Mouse (Mus musculus): Measurements from ENCODE around the gene Nmb. TPM values are rescaled to one million over a fixed set of nuclear protein-coding genes. Genes with fewer than 3 reads are reported as not detected.
A peak's percentile ranks its signal among the peaks of the same experiment; 100 is the strongest.

The Nmb gene
- polyA plus RNA-seq, 1 experiment: 2.6 TPM

GRCm38 (mm10) chr7:80889021-80889511 lies 15.8 kb downstream of the Nmb start:
- DNase-seq: no peak
- H3K4me1 ChIP-seq (ENCODE audit: control insufficient read depth, insufficient read depth, low read length): no peaks in the 10 kb centered on the region
- 53% methylated on average over 9 of the region's 9 CpGs for WGBS
- TF ChIP-seq POLR2A (IDR thresholded peaks at IDR 0.05; ENCODE audit: borderline replicate concordance, extremely low read depth, low read depth, low read length) (no peak), CTCF (IDR thresholded peaks at IDR 0.05; ENCODE audit: insufficient read depth, low read length) (no peak)
- H3K4me3 ChIP-seq (replicated peaks; ENCODE audit: extremely low read depth, low read depth, low read length): no peak overlapping the region

DNA sequence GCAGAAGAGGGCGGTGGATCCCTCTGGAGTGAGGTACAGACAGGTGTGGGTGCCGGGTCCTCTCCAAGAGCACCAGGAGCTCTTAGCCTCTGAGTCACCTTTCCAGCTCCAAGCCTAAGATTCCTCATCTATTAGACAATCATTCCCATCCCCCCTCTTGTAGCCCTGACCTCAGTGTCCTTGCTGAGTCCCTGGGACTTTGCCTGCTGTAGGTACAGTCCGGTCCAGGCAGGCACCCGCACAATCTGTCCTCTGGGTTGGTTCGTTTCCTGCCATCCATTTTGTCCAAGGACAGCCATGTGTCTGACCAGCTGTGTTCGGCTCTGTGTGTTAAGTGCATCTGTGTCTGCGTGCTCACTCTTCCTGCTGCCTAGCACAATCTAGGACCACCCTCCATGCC lies 16.3 kb downstream of the Nmb start:
- Histone ChIP-seq H3K4me1 (ENCODE audit: control insufficient read depth, insufficient read depth, low read length) (no peaks in the 10 kb centered on the region), H3K4me3 (replicated peaks; ENCODE audit: extremely low read depth, low read depth, low read length) (no peak overlapping the region)
- TF ChIP-seq POLR2A (IDR thresholded peaks at IDR 0.05; ENCODE audit: borderline replicate concordance, extremely low read depth, low read depth, low read length): no peak
- no peak for TF ChIP-seq CTCF (IDR thresholded peaks at IDR 0.05; ENCODE audit: insufficient read depth, low read length)
- WGBS: 78% methylated on average over 7 of the region's 7 CpGs
- no peak for DNase-seq

GRCm38 (mm10) chr7:80885666-80886065 lies 19.2 kb downstream of the Nmb start:
- TF ChIP-seq POLR2A (IDR thresholded peaks at IDR 0.05; ENCODE audit: borderline replicate concordance, extremely low read depth, low read depth, low read length) (no peak), CTCF (IDR thresholded peaks at IDR 0.05; ENCODE audit: insufficient read depth, low read length) (0 out of 2 replicates have a peak, but pooled peaks have one; percentile 18)
- Histone ChIP-seq H3K4me3 (replicated peaks; ENCODE audit: extremely low read depth, low read depth, low read length) (no peak overlapping the region), H3K4me1 (ENCODE audit: control insufficient read depth, insufficient read depth, low read length) (no peaks in the 10 kb centered on the region; the same call in 1 of the 2 replicates)
- WGBS: 13% methylated on average over 1 of the region's 1 CpGs
- no peak for DNase-seq

GRCm38 (mm10) chr7:80882830-80883505 lies 21.9 kb downstream of the Nmb start:
- WGBS: 16% methylated on average over 14 of the region's 14 CpGs
- TF ChIP-seq CTCF (IDR thresholded peaks at IDR 0.05; ENCODE audit: insufficient read depth, low read length): peak; percentile 26
- no peak for TF ChIP-seq POLR2A (IDR thresholded peaks at IDR 0.05; ENCODE audit: borderline replicate concordance, extremely low read depth, low read depth, low read length)
- H3K4me1 ChIP-seq (ENCODE audit: control insufficient read depth, insufficient read depth, low read length): no peaks in the 10 kb centered on the region; the same call in 1 of the 2 replicates
- peak overlapping the region; percentile 56 for H3K4me3 ChIP-seq (replicated peaks; ENCODE audit: extremely low read depth, low read depth, low read length)
- DNase-seq: peak; percentile 50

DNA sequence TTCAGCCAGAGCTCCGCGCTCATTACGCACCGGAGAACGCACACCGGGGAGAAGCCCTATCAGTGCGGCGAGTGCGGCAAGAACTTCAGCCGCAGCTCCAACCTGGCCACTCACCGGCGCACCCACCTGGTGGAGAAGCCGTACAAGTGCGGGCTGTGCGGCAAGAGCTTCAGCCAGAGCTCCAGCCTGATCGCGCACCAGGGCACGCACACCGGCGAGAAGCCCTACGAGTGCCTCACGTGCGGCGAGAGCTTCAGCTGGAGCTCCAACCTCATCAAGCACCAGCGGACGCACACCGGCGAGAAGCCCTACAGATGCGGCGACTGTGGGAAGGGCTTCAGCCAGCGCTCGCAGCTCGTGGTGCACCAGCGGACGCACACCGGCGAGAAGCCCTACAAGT lies 29.1 kb downstream of the Nmb start:
- Histone ChIP-seq H3K4me1 (ENCODE audit: control insufficient read depth, insufficient read depth, low read length) (no peaks in the 10 kb centered on the region), H3K4me3 (replicated peaks; ENCODE audit: extremely low read depth, low read depth, low read length) (no peak overlapping the region)
- WGBS: 71% methylated on average over 37 of the region's 37 CpGs
- no peak for TF ChIP-seq CTCF (IDR thresholded peaks at IDR 0.05; ENCODE audit: insufficient read depth, low read length)
- TF ChIP-seq POLR2A (IDR thresholded peaks at IDR 0.05; ENCODE audit: borderline replicate concordance, extremely low read depth, low read depth, low read length): no peak
- DNase-seq: no peak

DNA sequence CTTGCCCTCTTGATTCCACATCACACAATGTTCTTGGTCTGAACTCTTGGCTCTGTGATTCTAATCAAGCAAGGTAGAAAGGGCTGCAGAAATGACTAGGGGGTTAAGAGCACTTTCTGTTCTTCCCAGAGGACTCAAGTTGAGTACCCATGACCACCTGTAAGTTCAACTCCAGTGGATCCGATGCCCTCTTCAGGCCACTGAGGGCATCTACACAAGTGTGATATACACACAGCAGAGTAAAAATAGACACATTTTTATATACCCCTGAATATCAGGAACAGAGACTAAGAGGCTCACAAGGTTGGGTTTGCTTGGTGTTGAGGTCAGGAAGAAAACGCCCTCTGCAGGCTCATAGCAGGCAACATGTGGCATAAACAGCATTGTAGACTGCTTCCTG lies 31.2 kb downstream of the Nmb start:
- 90% methylated on average over 2 of the region's 2 CpGs for WGBS
- Histone ChIP-seq H3K4me1 (ENCODE audit: control insufficient read depth, insufficient read depth, low read length) (no peaks in the 10 kb centered on the region), H3K4me3 (replicated peaks; ENCODE audit: extremely low read depth, low read depth, low read length) (no peak overlapping the region)
- DNase-seq: no peak
- TF ChIP-seq CTCF (IDR thresholded peaks at IDR 0.05; ENCODE audit: insufficient read depth, low read length) (no peak), POLR2A (IDR thresholded peaks at IDR 0.05; ENCODE audit: borderline replicate concordance, extremely low read depth, low read depth, low read length) (no peak)

- H3K4me3 ChIP-seq (replicated peaks; ENCODE audit: extremely low read depth, low read depth, low read length): no peak overlapping the region
- TF ChIP-seq POLR2A (IDR thresholded peaks at IDR 0.05; ENCODE audit: borderline replicate concordance, extremely low read depth, low read depth, low read length) (no peak), CTCF (IDR thresholded peaks at IDR 0.05; ENCODE audit: insufficient read depth, low read length) (no peak)
- no peak for DNase-seq
- WGBS: 61% methylated on average over 5 of the region's 5 CpGs
- H3K4me1 ChIP-seq (ENCODE audit: control insufficient read depth, insufficient read depth, low read length): no peaks in the 10 kb centered on the region
Observed at GRCm38 (mm10) chr7:80873038-80873437, 31.8 kb downstream of the Nmb start.

GRCm38 (mm10) chr7:80868686-80869085 lies 36.2 kb downstream of the Nmb start:
- DNase-seq: no peak
- Histone ChIP-seq H3K4me3 (replicated peaks; ENCODE audit: extremely low read depth, low read depth, low read length) (no peak overlapping the region), H3K4me1 (ENCODE audit: control insufficient read depth, insufficient read depth, low read length) (peaks cover 19% of the 10 kb centered on the region)
- WGBS: 68% methylated on average over 2 of the region's 2 CpGs
- no peak for TF ChIP-seq CTCF (IDR thresholded peaks at IDR 0.05; ENCODE audit: insufficient read depth, low read length)

DNA sequence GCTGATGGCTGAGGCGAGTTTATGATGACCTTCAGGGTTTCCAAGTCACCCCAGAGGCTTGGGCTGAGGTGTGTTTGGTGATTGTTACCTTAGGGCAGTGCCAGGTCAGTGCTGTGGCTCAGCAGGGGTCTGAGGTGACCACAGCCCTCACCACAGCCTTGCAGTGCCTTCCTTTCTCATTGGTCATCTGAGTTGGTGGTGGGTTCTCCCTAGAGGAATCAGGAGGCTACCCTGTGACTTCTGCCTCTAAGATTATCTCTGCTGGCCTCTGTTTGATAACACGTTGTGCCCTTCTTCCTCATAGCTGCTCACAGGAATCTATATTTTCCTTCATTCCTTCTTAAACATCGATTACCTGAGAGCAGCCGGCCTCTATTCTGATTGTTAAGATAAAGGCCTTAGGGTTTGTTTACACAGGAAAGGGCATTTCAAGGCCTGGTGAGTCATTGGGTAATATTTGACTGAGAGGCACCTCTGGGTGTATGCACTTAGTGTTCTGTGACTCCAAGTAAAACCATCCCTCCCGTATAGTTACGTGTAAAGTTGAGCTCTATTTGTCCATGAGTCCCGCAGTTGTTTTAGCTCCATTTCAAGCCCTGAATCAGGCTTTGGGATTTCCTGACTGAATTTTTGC lies 38.2 kb downstream of the Nmb start:
- no peak for DNase-seq
- Histone ChIP-seq H3K4me3 (replicated peaks; ENCODE audit: extremely low read depth, low read depth, low read length) (no peak overlapping the region), H3K4me1 (ENCODE audit: control insufficient read depth, insufficient read depth, low read length) (peaks cover 25% of the 10 kb centered on the region)
- TF ChIP-seq CTCF (IDR thresholded peaks at IDR 0.05; ENCODE audit: insufficient read depth, low read length) (no peak), POLR2A (IDR thresholded peaks at IDR 0.05; ENCODE audit: borderline replicate concordance, extremely low read depth, low read depth, low read length) (no peak)
- WGBS: 46% methylated on average over 7 of the region's 7 CpGs

DNA sequence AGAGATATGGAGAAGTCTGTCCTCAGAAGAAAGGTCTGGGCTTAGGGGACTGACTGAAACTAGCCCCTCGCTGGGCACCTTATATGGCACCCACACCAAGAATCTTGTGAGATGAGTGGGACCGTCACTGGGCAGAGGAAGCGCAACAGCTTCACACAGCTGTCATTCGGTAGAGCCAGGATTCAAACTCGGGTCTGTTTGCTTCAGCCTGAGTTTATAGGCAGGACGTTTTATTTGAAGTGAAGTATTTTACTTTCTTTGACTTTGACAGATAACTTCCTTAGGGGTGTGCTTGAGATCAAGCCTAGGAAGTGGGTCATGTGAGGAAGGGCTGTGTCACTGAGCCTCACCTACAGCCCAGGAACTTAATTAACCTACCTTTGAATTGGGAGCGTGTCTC lies 39.4 kb downstream of the Nmb start:
- 60% methylated on average over 7 of the region's 7 CpGs for WGBS
- TF ChIP-seq POLR2A (IDR thresholded peaks at IDR 0.05; ENCODE audit: borderline replicate concordance, extremely low read depth, low read depth, low read length): no peak
- TF ChIP-seq CTCF (IDR thresholded peaks at IDR 0.05; ENCODE audit: insufficient read depth, low read length): no peak
- H3K4me3 ChIP-seq (replicated peaks; ENCODE audit: extremely low read depth, low read depth, low read length): no peak overlapping the region
- DNase-seq: no peak
- peaks cover 26% of the 10 kb centered on the region for H3K4me1 ChIP-seq (ENCODE audit: control insufficient read depth, insufficient read depth, low read length)
